Mouse (Mus musculus): ENCODE data around the gene Tox2.

The Tox2 gene

DNA sequence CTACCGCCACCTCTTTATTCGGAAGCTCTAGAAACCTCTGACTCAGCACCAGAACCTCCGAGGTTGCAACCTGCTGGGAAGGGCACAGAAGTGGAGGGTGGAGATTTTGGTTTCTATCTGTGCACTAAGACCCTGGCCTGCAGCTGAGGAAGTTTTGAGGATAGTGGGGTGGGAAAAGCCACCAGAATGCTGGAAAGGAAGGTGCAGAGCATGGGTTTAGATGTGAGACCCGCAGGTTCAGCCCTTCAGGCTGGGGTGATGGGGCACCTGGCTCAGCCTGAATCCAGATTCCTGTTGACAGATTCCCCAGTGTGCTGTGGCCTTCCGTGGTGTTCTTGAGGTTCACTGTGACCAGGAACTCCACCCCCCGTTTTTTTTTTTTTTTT, 2.3 kb downstream of the Tox2 start:
- no peak for DNase-seq (ENCODE audit: low spot score in 2 of 2)

DNA sequence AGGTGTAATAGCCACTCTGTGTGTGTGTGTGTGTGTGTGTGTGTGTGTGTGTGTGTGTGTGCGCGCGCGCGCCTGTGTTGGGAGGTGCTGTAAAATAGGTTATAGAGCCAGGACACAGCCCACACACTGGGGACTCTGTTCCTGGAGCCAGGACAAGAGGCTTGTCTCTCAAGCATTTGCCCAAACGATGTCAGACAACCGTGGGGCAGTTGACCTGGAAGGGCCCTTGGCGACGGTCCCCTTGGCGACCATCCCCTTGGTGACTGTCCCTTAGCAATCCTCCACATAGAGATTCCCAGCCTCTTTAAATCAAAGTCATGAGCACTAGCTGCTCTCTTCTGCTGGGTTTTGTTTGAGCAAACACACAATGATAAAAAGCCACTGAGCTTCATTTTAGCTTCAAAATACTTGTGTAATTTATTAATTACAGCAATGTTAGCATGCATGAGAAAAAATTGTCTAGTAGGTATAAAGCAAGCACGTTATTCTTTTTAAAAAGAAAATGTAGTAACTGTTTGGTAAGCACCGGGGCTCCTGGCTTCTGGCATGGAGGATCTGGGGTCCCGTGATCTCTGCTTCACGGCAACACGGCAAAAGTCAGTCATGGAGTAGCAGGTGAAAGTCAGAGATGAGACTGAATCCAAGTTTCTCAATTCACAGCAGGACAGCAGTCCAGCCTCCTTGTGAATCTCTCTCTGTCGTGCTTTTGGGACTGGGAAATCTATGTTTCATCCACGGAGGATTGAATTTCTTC, 3.0 kb downstream of the Tox2 start:
- DNase-seq (ENCODE audit: low spot score in 2 of 2), result no peak

DNA sequence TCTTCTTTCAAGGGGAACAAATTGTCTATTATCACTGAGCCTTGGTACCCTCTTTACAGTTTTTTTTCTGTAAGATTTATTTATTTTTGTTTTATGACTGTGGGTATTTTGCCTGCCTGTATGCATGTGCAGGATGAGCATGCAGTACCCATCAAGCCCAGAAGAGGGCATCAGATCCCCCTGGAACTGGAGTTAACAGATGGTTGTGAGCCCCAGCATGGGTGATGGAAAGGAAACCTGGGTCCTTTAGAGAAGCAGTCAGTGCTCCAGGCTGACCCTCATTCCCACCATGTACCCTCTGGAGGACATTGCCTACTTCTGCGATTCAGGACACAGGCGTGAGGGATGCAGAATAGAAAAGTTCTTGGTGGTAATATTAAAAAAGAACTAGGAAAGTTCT, 4.4 kb downstream of the Tox2 start:
- no peak for DNase-seq (ENCODE audit: low spot score in 2 of 2)

DNA sequence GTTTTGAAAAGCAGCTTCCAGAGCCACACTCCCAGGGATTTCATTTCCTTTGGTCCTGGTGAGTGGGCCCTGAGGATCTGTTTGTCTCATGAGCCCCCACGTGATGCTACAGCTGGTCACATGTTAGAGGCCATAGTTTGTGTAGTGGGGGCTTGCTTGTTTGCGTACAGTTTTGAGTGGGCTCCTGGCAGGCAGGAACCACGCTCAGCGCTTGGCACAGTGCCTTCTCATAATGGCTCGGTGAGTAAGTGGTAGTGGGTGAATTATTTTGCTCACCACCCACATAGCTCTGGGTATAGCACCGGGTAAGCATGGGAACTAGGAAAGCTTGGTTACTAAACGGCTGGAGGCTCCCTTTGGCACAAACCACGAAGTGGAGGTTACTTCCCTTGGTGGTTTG, 6.2 kb downstream of the Tox2 start:
- no peak for DNase-seq (ENCODE audit: low spot score in 2 of 2)

DNA sequence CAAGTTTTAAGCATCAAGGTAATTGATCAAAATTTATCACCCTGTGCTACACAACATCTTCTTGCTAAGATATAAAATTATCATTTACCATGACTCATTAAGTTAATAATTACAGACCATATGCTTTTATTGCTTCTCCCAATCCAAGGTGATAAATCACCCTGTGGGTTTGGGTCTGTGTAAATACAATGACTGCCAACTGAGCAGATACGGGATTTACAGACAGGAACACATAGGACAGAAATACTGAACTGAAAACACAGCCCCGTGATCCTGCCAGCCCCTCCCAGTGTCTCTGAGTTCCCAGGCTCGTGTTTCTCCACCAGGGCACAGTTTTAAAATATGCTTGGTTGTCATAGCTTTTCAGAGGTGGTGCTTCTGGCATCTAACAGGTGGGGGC, 10.2 kb downstream of the Tox2 start:
- DNase-seq (ENCODE audit: low spot score in 2 of 2), result no peak

DNA sequence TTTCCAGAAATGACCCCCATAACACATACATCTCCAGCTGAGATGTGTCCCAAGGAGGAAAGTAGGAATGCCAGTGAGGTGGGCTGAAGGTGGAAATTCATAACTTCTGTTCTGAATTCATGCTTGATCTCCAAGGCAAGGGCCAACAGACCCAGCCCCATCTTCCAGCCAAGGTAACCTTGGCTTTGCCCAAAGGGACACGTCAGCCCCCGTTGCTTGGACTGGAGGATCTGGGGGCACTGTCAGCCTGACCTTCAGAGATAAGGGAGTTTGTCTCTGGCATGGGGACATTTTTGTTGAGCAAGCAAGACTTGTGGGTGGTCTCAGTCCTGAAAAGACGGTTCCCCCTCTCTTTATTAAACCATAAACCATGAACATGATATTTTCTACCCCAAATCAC, 15.2 kb downstream of the Tox2 start:
- no peak for DNase-seq (ENCODE audit: low spot score in 2 of 2)

DNA sequence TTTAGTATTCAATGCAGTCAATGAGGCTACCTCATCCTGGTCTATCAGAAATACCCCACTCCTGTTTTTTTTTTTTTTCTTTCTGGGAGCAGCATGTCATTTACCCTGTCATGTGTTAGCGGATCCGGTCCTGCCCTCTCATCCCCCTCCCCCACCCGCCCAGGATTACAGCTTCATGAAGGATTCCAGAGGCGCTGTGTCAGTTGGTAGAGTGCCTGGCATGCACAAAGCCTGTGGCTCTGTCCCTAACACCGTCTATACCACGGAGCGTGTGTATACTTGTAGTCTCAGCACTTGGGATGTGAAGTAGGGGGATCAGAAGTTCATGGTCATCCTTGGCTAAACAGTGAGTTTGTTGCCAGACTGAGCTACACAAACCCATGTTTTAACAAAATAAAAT, 15.6 kb downstream of the Tox2 start:
- DNase-seq (ENCODE audit: low spot score in 2 of 2), result no peak

DNA sequence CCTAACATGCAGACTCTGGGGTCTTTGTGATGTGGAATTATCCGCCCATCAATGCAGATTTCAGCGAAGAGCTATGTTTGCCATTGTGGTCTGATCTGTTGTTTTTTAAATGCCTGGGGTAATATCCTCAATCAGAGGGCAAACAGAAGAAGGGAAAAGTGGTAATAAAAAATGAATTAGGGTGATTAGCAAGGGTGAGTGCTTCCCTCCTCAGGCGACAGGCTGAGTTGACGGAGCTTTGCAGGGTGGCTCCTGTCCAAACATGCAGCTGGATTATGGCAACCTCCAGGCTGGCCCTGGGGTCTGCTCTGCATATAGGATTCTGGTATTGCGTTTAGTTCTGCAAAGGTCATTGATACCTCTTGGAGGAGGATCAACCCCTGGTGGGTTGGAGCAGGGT, 16.5 kb downstream of the Tox2 start:
- DNase-seq (ENCODE audit: low spot score in 2 of 2), result no peak

DNA sequence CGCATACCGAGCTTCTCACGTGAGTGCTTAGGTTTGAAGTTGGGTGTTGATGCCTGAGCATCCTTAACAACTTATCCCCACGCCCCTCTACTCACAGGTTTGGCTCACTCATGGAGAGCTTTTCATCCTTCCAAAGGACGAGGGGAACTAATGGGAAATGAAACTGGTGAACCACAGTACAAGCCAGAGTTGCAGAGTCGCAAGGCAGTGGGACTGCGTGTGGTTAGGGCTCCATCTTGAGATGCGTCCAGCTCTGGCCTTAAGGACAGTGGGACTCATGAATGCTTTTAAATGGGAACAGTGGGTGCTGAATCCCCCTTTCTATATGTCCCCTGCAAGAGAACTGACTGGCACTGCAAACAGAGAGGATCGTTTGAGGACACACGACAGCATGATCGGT, 17.8 kb downstream of the Tox2 start:
- DNase-seq (ENCODE audit: low spot score in 2 of 2), result no peak

DNA sequence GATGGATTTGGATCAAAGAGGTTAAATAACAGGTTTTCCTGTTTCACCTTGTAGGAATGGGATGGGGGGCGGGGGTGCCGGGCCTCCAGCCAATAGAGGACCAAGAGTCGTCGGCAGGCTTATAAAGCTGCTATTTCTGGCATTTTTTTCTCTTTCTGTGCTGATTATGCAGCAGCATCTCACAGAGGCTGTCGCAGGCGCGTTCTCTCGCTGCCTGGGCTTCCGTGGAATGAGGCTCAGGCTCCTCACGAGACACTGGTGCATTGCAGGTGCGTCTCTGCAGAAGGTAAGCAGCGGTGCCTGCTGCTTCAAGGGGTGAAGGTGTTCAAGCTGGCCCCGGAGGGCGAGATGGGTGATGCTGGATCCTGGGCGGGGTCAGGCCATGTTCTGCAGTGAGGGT, 22.4 kb downstream of the Tox2 start:
- DNase-seq (ENCODE audit: low spot score in 2 of 2), result no peak

DNA sequence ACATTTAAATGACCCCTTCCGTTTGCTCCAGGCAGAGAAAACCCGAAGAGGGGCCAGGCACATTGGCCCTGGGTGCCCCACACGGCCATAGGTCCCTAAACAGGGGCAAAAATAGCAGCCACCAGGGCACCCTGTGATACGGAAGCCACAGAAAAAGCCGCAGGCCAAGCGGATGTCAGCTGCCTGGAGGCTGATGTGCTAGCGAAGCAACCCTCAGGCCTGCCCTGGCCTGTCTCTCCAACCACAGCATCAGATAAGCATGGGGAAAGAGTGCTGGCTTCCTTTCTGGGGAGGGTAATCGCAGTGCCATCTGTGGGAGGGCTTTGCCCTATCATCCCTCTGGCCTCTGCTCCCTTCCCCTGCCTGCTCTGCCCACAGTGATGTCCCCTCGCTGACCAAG, 26.1 kb downstream of the Tox2 start:
- DNase-seq (ENCODE audit: low spot score in 2 of 2), result peak in 1 of 2 experiments; percentile 51

DNA sequence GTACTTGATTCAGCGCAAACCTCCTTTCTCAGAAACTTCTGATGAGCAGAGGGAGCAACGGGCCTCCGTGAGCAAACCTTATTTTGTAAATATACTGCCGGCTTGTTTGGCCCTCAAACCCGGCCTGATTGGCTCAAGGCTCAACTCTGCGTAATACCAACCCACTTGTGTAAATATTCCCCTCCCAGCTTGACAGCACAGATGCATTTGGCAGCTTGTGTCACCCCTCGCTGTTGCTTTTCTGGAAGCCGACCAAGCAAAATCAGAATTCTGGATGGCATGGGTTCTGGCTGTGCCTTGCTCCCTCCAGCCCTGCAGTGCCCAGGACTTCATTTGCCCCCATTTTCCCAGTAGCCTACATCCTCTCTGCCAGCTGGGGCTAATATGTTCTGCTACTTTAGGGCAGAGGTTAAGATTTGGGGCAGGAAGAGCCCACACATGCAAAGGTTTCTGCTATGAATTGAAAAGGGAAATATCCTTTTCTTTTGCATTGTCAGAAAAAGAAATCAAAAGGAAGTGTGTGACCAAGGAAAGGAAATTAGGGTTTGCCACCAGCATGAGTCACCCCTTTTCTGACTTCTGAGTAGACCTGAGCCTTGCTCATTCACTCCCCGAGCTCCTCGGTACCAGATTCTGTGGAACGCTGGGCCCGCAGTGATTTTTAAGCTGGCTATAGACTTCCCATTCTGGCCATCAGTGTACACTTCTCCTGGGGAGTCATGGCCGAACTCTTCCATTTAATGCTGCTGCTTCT, 29.0 kb downstream of the Tox2 start:
- DNase-seq (ENCODE audit: low spot score in 2 of 2), result no peak

DNA sequence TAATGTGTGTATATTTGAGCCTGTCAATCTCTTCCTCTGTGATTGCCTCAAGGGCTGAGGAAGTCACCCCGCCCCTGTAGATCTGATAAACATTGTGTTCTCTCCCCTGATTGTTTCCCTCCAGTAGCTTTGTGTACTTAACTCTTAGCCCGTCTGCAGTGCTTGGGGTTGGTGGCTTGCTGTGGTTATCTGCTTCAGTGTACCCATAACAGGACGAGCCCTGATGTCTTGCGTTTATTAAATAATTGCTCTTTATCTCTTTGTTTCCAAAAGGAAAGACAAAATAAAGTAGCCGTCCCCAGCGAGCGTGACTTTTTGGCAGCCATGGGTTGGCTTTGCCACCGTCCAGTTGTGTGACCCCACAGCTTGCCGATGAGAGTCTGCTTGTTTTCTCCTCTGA, 30.7 kb downstream of the Tox2 start:
- no peak for DNase-seq (ENCODE audit: low spot score in 2 of 2)

DNA sequence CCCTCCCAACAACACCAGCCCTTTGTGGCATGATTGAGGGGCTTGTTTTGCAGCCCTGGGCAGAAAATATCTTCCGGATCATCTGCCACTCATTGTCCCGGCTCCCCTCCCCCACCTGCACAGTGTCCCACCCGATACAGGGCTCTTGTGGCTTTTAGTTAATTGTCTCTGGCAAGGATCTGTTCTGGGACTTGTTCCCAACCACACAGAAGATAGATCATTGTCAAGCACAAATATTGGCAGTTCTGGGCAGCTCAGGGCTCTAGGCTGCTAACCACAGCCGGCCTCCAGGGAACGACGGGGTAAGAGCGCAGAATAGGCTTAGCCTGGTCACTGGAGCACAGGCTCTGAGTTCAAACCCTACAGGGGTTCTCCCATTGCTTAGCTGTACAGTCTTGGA, 33.1 kb downstream of the Tox2 start:
- DNase-seq (ENCODE audit: low spot score in 2 of 2), result no peak

DNA sequence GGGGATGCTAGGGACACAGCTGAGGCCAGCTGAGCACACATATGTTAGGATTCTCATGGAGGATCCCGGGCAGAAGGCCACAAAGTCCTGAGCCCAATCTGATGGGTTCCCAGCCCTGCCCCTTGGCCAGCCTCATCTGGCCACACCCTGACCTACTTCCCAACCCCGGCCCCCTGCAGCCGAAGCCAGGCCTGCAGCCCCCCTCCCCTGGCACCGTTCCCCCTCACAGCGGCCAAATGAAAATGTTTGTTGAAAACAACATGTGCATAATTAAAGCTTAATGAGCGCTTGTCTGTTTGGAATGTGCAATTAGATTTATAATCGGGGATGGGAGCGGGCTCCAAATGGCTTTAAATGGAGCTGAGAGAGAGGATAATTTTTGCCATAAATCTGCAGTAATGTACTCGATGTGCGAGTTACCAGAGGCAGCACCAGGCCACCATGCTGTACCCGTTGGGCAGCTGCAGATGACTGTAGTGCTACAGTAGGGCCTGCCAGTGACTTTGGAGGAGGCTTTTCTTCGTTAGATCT, 35.1 kb downstream of the Tox2 start:
- DNase-seq (ENCODE audit: low spot score in 2 of 2), result peak in 1 of 2 experiments; percentile 55

DNA sequence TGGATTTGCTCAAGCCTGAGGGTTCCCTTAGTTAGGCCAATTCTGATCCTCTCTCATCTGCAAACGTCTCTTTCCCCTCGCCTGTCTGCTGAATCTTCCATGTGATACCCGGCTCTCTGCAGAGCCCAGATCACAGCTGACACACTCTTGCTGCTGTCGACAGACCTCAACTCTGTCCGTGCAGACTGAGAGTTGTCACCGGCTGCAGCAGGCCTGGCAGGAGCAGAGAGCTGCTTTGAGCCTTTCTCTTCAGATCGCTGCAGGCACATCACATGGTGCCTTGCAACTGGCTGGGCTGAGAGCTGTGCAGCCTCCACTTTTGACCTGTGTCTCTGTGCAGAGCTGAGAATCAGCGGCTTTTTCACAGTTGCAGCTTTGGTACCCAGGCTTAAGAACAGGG, 37.0 kb downstream of the Tox2 start:
- no peak for DNase-seq (ENCODE audit: low spot score in 2 of 2)

DNA sequence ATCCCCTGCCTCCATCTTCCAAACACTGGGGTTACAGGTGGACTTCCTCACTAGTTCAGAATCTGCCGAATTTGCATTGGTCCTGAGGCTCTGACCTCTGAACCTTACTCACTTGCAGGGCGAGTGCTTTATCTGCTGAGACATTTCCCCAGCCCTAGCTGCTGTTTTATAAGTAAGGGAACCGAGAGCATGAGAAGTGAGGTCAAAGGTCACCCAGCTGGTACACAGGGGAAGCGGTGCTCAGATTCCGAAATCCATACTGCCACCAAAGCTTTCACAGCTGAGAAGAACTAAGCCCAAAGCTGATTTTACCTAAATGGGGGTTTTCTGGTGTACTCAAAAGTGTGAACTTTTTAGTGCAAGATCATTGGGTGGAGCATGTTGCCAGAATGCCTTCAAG, 38.9 kb downstream of the Tox2 start:
- DNase-seq (ENCODE audit: low spot score in 2 of 2), result no peak

DNA sequence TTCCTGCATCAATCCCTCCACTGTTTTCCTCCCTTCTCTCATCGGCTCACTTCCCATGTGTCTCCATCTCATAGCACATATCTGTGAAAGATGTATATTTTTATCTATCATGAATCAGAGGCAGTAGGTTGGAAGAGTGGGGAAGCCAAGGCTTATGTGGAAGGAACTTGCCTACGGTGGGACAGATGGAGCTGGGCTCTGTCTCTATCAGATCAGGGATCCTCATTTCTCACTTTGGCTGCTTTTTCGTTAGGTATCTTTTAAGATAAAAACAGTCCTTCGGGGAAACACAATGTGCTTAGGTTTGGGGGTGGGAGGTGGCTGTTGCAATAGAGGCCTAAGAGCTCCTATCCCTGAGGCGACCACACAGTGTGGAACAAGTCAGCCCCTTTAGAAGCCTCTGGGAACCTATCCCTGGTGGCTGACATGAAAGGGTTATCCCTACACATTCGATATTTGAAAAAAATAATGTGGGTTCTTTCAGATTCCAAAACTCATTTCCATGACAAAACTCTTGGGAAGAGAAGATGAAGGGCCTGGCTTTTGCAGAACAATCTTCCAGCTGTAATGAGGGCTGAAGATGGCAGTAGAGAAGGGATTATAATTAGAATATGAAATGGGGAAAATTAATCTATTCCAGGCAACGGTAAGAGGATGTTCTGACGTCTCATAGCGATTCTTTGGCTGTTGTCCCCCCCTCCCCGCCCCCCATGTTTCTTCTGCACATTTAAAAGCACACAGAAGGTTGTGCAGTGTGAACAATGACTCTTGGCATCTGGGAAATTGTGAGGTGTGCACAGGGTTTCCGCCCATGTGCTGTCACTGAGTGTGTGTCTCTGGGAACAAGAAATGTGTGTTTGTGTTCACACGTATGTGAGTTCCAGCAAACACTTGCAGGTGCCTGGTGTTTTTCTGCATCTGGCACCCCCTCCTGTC, 41.3 kb downstream of the Tox2 start:
- no peak for DNase-seq (ENCODE audit: low spot score in 2 of 2)

DNA sequence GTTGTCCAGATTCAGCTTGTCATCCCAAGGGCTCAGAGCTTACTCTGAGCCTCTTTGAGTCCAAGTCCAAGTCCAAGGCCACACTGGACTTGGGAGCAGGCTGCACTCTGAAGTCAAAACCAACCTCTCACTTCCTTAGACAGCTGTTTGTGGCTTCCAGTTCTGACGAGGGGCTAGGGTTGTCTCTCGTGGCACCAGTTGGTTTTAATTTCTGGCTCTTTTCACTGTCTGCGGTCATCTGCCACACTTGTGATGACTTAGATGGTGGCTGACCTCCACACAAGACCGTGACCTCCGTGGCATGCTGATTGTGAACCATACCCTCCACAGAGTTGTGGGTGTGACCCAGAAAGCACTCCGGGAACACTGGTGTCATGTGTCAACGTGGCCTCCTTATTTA, 46.0 kb downstream of the Tox2 start:
- no peak for DNase-seq (ENCODE audit: low spot score in 2 of 2)

DNA sequence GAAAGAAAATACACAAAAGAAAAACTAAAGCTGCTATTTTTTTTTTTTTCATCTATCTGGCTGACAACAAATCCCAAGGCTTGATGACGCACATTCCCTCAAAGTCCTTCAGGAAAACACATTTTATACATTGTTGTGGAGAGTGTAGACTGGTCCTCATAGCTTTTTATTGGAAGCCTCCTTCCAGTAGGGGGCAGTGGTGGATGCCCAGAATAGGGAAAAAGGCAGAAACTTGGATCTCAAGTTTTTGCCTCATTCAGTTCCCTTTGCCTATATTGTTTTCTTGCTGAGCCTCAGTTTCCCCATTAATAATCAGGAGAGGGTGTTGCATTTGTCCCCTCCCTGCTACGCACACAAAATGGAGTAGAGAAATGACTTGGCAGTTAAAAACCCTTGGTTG, 49.7 kb downstream of the Tox2 start:
- DNase-seq (ENCODE audit: low spot score in 2 of 2), result no peak

DNA sequence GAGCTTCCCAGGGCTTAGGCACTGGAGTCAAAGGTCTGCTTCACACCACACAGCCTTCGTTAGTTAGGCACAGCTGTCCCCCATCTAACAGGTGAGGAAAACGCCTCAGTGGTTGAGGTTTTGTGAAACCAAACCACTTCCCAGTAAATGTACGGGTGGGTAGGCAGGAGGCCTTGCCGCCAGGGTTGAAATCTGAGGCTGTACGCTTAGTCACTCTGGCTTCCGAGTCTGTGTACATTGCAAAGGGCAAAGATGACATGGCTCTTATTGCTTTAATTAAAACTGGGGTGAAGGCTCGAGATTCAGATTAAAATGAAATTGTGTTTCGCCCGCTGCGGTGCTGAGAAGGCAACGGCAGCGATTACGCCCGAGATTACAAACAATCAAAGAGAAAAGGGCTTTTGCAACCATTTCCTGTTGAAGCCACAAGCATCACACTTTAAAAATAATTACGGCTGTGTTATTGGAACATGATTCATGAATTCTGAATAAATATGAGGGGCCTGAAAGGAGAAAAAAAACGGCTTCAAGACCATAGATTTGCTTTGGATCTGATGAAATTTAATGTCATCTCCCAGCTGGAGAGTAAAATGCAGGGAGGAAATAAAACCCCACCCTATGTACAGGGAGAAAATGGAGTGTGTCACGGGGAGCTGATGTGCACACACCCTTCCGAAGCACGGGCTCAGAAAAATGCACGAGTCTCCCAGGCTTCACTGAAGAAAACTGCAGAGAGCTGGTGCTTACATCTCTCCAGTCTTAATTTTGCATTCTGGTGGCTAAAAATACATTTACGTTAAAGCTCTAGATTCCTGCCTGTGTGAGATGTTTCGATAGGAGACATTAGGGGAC, 50.5 kb downstream of the Tox2 start:
- no peak for DNase-seq (ENCODE audit: low spot score in 2 of 2)

Data from urinary bladder, postnatal 4 days (tissue).